Mouse (Mus musculus) activated CD4-positive, CD25-positive, alpha-beta regulatory T cell, adult 4 months (primary cell): ENCODE data around the gene Zmiz2. TPM values are rescaled to one million over a fixed set of nuclear protein-coding genes. Genes with fewer than 3 reads are reported as not detected.
"Not testable (repeated sequence)": the region's sequence is repeated elsewhere in the genome, so short reads cannot be mapped to it uniquely, and the experiment has no call there.

Experiments used
- ATAC-seq: one replicate; pipeline ENCODE4 v1.8.0; 2017
- polyA plus RNA-seq, 2 experiments: library from polyadenylated mRNA; unstranded; fragments of 100-300 nt; shearing (Covaris generic); gene quantifications; one replicate each; pipeline ENCODE4 v1.2.1; 2017

Gene Zmiz2
- polyA plus RNA-seq, 2 experiments from 2014 or later, result 42.3 to 51.7 TPM

DNA sequence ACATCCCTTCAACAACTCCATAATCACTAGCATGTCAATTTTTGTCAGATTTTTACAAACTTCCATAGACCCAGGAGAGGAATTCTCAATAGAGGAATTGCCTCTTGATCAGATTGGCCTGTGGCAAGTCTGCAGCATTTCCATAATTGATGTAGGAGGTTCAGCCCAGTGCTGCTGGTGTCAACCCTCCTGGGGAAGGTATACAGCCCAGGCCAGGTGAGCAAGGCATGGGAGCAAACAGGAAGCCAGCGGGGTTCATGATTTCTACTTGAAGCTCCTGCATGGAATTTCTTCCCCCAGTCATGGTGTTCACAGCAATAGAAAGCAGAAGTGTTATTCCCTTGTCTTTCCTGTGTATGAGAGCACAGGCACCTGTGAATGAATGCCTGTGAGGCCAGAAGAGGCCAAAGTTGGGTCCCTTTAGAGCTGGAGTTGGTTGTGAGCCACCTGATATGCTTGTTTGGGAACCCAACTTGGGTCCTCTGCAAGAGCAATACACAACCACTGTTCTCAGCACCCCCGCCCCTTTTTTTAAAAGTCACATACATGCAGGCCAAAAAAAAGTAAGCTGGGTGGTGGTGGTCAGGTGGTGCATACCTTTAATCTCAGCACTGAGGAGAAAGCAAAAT is 32.0 kb downstream of the Zmiz2 start:
- ATAC-seq, result no peak

DNA sequence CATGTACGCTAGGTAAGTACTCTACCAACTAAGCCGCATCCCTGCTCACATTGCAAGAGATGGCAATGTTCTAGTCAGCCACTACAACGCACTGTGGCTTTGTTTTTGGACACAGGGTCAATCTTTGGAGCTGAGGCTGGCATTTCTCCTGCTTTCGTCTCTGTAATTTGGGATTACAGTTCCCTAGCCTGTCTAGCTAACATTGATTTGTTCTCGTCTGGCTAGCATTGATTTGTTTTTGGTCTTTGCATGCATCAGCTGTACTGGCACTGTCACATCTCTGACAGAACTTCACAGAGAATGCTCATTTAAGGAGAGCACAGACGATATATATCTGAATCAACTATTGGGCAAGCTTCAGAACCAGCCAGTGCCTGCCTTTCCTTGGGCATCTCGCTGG is 41.3 kb downstream of the Zmiz2 start:
- ATAC-seq, result no peak

DNA sequence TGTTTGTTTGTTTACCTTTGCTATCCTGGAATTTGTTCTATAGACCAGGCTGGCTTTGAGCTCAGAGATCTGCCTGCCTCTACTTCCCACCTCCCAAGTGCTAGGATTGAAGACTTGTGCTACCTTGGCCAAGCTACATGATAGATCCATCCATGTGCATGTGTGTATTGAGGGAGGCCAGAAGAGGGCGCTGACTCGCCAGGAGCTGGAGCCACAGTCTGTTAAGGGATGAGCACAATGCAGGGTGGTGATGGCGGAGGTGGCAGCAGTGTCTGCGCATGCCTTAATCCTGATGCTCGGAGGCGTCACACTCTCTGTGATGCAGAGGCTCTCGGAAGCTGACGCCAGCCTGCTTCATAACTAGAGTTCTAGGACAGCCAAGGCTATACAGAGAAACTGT is 47.6 kb downstream of the Zmiz2 start:
- ATAC-seq, result no peak

DNA sequence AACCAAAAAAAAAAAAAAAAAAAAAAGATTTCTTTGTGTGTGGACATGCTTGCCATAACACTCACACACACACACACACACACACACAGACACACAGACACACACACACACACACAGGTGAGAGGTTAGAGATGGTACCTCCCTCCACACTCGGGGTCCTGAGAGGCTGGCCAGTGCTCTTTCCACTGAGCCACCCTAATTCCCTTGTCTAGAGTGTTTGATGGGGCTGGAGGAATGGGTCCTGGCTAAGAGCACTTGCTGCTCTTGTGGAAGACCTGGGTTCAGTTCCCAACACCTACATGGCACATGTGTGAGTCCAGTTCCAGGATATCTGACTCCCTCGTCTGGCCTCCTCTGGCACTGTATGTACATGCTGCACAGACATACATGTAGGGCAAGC is 48.8 kb downstream of the Zmiz2 start:
- no peak for ATAC-seq

DNA sequence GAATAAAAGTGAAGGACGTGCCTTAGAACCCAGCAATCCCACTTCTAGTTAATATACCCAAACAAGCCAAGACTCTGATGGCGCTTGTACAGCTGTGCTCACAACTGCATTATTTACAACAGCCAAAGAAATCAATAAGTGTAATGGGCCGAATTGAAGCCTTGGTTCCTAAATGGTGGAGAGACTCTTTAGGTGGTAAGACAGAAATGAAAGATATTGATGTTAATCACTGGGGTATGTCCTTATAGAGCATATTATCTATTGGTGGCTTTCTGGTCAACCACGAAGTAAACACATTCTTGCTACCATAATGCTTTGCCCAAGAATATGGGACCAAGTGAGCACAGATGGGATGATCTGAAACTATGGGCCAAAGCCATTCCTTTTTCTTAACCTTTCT is 51.3 kb downstream of the Zmiz2 start:
- ATAC-seq, result no peak

DNA sequence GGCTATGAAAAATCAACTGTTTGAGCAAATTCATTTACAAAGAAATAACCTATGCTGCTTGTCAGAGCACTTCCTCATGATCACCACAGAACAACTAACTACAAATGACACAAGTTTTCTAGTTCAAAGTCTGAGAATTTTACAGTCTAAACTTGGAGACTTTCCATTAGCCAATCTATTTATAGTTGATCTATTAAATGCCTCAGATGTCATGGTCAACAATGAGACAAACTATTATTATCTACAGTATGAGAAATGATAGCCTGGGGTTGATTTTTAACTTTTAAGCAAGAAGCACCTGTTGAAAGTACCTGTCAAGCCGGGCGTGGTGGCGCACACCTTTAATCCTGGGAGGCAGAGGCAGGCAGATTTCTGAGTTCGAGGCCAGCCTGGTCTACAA is 53.7 kb downstream of the Zmiz2 start:
- no peak for ATAC-seq

DNA sequence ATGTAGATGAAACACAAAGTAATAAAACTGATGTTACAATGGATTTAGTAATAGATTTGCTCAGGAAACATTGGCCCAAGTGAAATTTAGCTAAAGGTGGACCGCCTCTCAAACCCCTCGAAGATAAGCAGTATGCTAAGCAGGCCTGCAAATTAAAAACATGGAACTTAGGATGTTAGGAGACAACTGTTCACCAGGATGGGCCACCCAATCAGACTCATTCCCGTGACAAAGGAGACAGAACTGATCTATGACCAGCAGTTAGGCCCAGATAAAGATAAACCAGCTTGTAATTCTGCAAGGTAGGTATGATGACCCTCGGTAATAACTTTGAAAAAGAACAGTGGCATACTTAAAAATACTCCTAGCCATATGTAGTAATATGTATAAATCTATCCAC is 54.2 kb downstream of the Zmiz2 start:
- ATAC-seq, result no peak

DNA sequence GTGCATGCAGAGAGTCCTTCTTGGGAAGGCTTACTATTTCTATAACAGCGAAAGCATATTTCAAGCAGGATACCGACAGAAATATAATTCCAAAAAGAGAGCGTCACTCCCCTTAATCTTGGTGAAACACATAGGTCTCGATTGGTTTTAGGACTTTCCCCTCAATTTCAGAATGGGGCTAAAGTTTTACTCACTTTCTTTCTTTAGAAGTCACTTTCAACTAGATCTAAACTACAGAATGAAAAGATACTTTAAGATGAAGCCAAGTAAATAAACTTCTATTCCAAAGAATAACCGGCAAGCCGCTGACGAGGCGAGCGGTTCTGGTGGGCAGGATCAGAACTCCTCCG is 54.8 kb downstream of the Zmiz2 start:
- no peak for ATAC-seq

DNA sequence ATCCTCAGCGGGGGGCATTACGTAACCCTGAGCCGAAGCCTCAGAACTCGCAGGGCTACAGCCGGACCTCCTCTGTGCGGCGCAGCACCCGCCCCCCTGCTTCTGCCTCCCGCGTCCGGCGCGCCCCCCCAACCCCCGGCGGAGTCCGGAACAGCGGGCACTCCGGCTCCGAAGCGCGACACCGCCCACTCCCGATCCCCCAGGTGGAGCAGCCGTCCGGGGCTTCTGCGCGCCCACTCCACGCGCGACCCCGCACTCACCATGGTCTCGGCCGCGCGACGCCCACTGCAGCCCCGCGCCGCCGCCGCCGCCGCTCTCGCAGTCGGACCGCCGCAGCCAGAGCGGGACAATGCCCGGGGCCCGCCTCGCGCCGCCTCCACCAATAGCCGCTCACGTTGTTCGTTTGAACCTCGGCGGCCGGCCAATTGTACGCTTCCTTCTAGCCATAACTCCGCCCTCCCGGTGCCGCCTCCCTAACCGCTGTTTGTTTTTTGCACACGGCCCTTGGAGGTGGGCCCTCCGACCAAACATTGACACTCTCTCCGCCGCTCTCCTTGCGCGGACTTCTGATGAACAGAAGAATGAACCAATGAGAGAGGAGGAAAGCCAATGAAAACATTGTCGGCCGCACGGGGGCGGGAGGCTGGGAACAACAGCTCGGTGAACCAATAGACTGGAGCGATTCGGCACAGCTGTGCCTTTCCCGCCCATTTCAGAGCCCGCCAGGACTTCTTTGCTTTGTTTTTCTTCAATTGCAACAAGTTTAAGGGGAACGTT is 55.4 kb downstream of the Zmiz2 start, which contains the start of gene H2afv:
Gene H2afv (minus strand): TSS at position 367 of the 777 bp plus-strand sequence.
- peak; percentile 96 for ATAC-seq

DNA sequence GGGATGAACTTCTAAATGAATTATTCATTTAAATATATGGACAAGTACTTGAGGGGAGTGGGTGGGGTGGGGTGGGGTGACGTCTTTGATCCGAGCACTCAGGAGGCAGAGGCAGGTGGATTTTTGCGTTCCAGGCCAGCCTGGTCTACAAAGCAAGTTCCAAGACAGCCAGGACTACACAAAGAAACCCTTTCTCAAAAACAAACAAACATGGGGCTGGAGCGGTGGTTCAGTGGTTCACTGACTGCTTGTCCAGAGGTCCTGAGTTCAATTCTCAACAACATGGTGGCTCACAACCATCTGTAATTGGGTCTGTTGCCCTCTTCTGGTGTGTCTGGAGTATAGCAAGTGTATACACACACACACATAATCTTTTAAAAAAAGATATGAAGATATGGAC is 56.6 kb downstream of the Zmiz2 start:
- ATAC-seq, result no peak

DNA sequence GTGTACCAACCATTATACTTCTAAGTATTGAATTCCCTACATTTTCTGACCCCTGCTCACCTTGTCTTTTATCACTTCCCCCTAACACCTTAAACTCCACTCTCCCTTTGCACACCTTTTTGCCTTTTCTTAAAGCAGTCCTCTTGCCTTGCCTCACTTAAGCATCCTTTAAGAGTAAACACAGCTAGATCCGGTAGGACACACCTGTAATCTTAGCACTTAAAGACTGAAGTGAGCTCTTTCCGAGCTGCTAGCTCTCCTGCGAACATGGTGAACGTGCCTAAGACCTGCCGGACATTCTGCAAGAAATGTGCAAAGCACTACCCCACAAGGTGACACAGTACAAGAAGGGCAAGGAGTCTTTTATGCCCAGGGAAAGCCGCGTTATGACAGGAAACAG is 57.1 kb downstream of the Zmiz2 start:
- no peak for ATAC-seq

DNA sequence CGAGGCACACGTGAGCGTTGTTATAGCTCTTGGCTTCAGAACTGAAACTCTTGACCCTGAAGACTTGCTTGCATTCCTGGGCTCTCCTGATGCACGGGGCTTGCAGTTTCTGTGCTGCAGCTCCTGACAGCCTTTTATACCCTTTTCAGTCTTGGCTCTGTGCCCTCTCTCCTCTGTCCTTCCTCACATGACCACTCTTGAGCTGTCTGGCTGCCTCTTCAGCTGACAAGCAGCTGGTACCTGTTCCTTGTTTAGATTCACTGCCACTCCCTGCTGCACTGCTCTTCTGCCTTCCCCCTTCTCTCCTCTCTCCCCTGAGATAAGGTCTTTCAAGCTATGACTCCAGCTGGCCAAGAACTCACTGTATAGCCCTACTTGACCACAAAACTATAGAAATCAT is 58.6 kb downstream of the Zmiz2 start:
- no peak for ATAC-seq

DNA sequence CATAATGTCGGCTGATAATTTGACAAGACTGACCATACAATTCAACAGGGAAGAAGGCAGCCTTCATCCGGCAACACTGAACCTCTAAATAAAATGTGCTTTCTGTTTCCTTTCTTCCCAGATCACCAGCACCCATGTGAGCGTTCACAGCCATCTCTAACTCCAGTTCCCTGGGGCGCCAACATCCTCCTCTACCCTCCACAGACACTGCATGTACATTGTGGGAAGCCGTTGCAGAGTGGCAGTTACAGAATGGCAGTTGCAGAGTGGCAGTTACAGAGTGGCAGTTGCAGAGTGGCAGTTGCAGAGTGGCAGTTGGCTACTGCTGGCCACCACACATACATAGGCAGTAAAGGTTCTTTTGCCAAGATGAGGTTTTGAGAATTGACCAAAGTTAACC is 59.3 kb downstream of the Zmiz2 start:
- not testable (repeated sequence) for ATAC-seq

Other genes starting within 250 kb of the Zmiz2 start
- not detected for gene A730071L15Rik, start 189.0 kb upstream of the Zmiz2 start, polyA plus RNA-seq
- gene Nudcd3, start 188.7 kb upstream of the Zmiz2 start, polyA plus RNA-seq, result 10 to 100 TPM; 28.9 to 32.6 TPM
- not detected for gene Npc1l1, start 158.9 kb upstream of the Zmiz2 start, polyA plus RNA-seq
- gene Ddx56, start 121.3 kb upstream of the Zmiz2 start, polyA plus RNA-seq, result 10 to 100 TPM; 81.0 to 91.5 TPM
- 10 to 100 TPM; 67.7 to 68.5 TPM for gene Tmed4, start 114.2 kb upstream of the Zmiz2 start, polyA plus RNA-seq
- 100 to 1,000 TPM; 121 to 141 TPM for gene Ogdh, start 97.4 kb upstream of the Zmiz2 start, polyA plus RNA-seq
- 1,000 to 10,000 TPM; 2,979 to 3,385 TPM for gene Ppia, start 26.4 kb downstream of the Zmiz2 start, polyA plus RNA-seq
- 100 to 1,000 TPM; 207 to 221 TPM for gene H2afv, start 55.4 kb downstream of the Zmiz2 start, polyA plus RNA-seq
- 10 to 100 TPM; 20.4 to 21.9 TPM for gene Purb, start 86.8 kb downstream of the Zmiz2 start, polyA plus RNA-seq
- 100 to 1,000 TPM; 138 to 145 TPM for gene Myo1g, start 131.9 kb downstream of the Zmiz2 start, polyA plus RNA-seq
- 100 to 1,000 TPM; 136 TPM for gene Ccm2, start 157.8 kb downstream of the Zmiz2 start, polyA plus RNA-seq
- not detected for gene Nacad, start 217.0 kb downstream of the Zmiz2 start, polyA plus RNA-seq
- 10 to 100 TPM; 21.6 to 33.6 TPM for gene Tbrg4, start 237.0 kb downstream of the Zmiz2 start, polyA plus RNA-seq
- gene Wap, start 249.6 kb downstream of the Zmiz2 start, polyA plus RNA-seq, result not detected